Comparison of ENCODE assay signal across 9 mouse cellular contexts in the genomic region with DNA sequence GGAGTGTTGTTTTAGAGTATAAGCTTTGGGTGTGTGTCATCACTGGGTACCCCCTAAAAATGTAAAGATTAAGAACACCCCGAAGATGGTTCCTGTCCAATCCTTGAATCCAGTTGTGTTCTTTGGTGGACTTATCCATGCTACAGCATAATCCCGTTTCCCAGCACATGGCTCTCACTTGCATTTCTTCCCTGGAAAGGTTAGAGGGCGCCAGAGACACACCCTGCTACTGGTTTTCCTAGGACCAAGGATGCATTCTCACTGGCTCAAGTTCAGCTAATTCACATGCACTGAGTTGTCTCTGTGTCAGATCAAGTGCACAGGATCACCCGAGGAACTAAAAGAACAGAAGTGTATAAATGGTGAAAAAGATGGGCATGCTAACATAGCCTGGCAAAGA. TPM values are rescaled to one million over a fixed set of nuclear protein-coding genes. Genes with fewer than 3 reads are reported as not detected.
DNase-seq lines count a peak whose midpoint lies in the region; ATAC-seq and TF ChIP-seq lines count a peak whose summit lies in the region.
"Had no signal": no experiment of that assay in that cellular context is flagged by ENCODE, and none has a peak within 500 bp of the region (broad histone marks: within the 10 kb centered on the region; RNA-seq: fewer than 3 reads in every experiment).

No protein-coding gene starts in this region.

- WGBS in kidney, adult 2 months = 24% methylated on average over 4 of the region's 4 CpGs
- 22% methylated on average over 4 of the region's 4 CpGs for WGBS in liver, embryonic 14.5 days (ENCODE audit: insufficient replicate concordance)

- no peak overlapping the region for H3K4me3 ChIP-seq in kidney, adult 2 months (ENCODE audit: insufficient read depth, low read depth, low read length)
- no peak overlapping the region for H3K4me3 ChIP-seq in liver, embryonic 14.5 days (ENCODE audit: insufficient read depth in 1 of 2, low read depth in 2 of 2, low read length in 2 of 2)
- H3K4me3 ChIP-seq: neural tube, embryonic 12.5 days had no signal

- no peak overlapping the region for H3K27ac ChIP-seq in kidney, adult 2 months (ENCODE audit: insufficient read depth, low read depth, low read length)
- H3K27ac ChIP-seq in liver, embryonic 14.5 days = no peak overlapping the region
- H3K27ac ChIP-seq: neural tube, embryonic 12.5 days had no signal

- TF ChIP-seq CTCF in kidney, adult 2 months (conservative IDR thresholded peaks at IDR 0.05; ENCODE audit: insufficient read depth, insufficient read length, low read depth, low read length) = peak; percentile 81
- TF ChIP-seq CTCF in liver, embryonic 14.5 days (IDR thresholded peaks at IDR 0.05; ENCODE audit: low read depth) = peak; percentile 67

- no peak overlapping the region for H3K4me2 ChIP-seq in liver, embryonic 14.5 days (ENCODE audit: low read depth)
- H3K4me2 ChIP-seq: neural tube, embryonic 12.5 days had no signal

- H3K4me1 ChIP-seq in kidney, adult 2 months (ENCODE audit: control insufficient read depth, insufficient read depth, low read length) = no peaks in the 10 kb centered on the region
- H3K4me1 ChIP-seq in liver, embryonic 14.5 days (replicated peaks; ENCODE audit: control insufficient read depth in 2 of 2, insufficient read depth in 2 of 2, low read length in 1 of 2) = peaks cover 0 to 9% of the 10 kb centered on the region in 2 experiments; a peak in 2 of 4 replicates

- no peaks in the 10 kb centered on the region for H3K27me3 ChIP-seq in kidney, adult 2 months (replicated peaks; ENCODE audit: control insufficient read depth, insufficient read depth, low read length)
- H3K27me3 ChIP-seq in liver, embryonic 14.5 days (ENCODE audit: control insufficient read depth, insufficient read depth, low read length) = no peaks in the 10 kb centered on the region
- H3K27me3 ChIP-seq: neural tube, embryonic 12.5 days had no signal

- ATAC-seq in liver, embryonic 14.5 days (ENCODE audit: insufficient read depth) = no peak
- ATAC-seq in megakaryocyte-erythroid progenitor cell, adult 5-6 weeks (replicated peaks; ENCODE audit: low FRiP score, low TSS enrichment, poor library complexity, severe bottlenecking) = no peak

- peak; percentile 51 for DNase-seq in layer of hippocampus, adult 11-12 months (ENCODE audit: low spot score)
- DNase-seq in layer of hippocampus, postnatal 25 days (ENCODE audit: extremely low spot score in 1 of 2, low spot score in 1 of 2) = no peak
- peak; percentile 16 for DNase-seq in adrenal gland, postnatal 25 days
- peak; percentile 71 for DNase-seq in embryo, embryonic 10 days (ENCODE audit: low spot score)
- DNase-seq in kidney, adult 2 months = peak; percentile 44
- peak in 1 of 3 experiments; percentile 22 for DNase-seq in liver, embryonic 14.5 days (ENCODE audit: low read depth in 3 of 3, low spot score in 3 of 3)
- DNase-seq in spleen, postnatal 36 days (ENCODE audit: low spot score in 2 of 2) = no peak

- no peak for TF ChIP-seq EP300 in liver, embryonic 14.5 days (IDR thresholded peaks at IDR 0.05; ENCODE audit: low read depth)

- H3K36me3 ChIP-seq in kidney, adult 2 months (ENCODE audit: control insufficient read depth, insufficient read depth, low read length) = no peaks in the 10 kb centered on the region
- peaks cover 5% of the 10 kb centered on the region for H3K36me3 ChIP-seq in liver, embryonic 14.5 days (replicated peaks; ENCODE audit: control insufficient read depth, insufficient read depth, low read depth)

- H3K9me3 ChIP-seq in liver, embryonic 14.5 days (ENCODE audit: control insufficient read depth, low read length) = no peaks in the 10 kb centered on the region
- H3K9me3 ChIP-seq: neural tube, embryonic 12.5 days had no signal

- no peak for TF ChIP-seq POLR2A in kidney, adult 2 months (IDR thresholded peaks at IDR 0.05; ENCODE audit: low read depth, low read length)

- H3K9ac ChIP-seq in liver, embryonic 14.5 days (replicated peaks) = no peak overlapping the region
- H3K9ac ChIP-seq: neural tube, embryonic 12.5 days had no signal

RNA-seq across cellular contexts. Expression of a gene that starts 1.9 kb away (rescaled TPM):
- total RNA-seq in layer of hippocampus, postnatal 25 days (2021) = not detected
- total RNA-seq in adrenal gland, postnatal 25 days (2021) = 0.09 and 3.4 TPM in 2 replicates
- polyA plus RNA-seq in kidney, adult 2 months (2012; rRNA removed) = 0.22 and 0.26 TPM in 2 replicates
- polyA plus RNA-seq in liver, embryonic 14.5 days (2012; rRNA removed) = 1.5 and 2.1 TPM in 2 replicates
- polyA plus RNA-seq in liver, embryonic 14.5 days (2014; fragmentation: Nextera tagmentation; extraction: Ambion mirVana) = 4.7 and 5.6 TPM in 2 replicates
- not detected in 2 replicates for total RNA-seq in megakaryocyte-erythroid progenitor cell, adult 5-6 weeks (2014; fragmentation: Nextera tagmentation)
- total RNA-seq in megakaryocyte-erythroid progenitor cell, adult 5-6 weeks (2017) = not detected in 2 replicates

RNA-seq across cellular contexts. Expression of a gene that starts 33.4 kb away (rescaled TPM):
- total RNA-seq in layer of hippocampus, postnatal 25 days (2021) = 10 to 100 TPM; 45.8 to 59.9 TPM
- 63.8 and 66.3 TPM in 2 replicates for total RNA-seq in adrenal gland, postnatal 25 days (2021)
- 42.9 and 53.9 TPM in 2 replicates for polyA plus RNA-seq in kidney, adult 2 months (2012; rRNA removed)
- polyA plus RNA-seq in liver, embryonic 14.5 days (2012; rRNA removed) = 24.9 and 41.0 TPM in 2 replicates
- 63.4 and 65.8 TPM in 2 replicates for polyA plus RNA-seq in liver, embryonic 14.5 days (2014; fragmentation: Nextera tagmentation; extraction: Ambion mirVana)
- total RNA-seq in megakaryocyte-erythroid progenitor cell, adult 5-6 weeks (2014; fragmentation: Nextera tagmentation) = 139 and 192 TPM in 2 replicates
- 133 and 138 TPM in 2 replicates for total RNA-seq in megakaryocyte-erythroid progenitor cell, adult 5-6 weeks (2017)

RNA-seq across cellular contexts. Expression of a gene that starts 53.2 kb away (rescaled TPM):
- under 1 TPM; 0.32 to 0.40 TPM for total RNA-seq in layer of hippocampus, postnatal 25 days (2021)
- 0.86 TPM in 1 of 2 replicates, not detected in the other for total RNA-seq in adrenal gland, postnatal 25 days (2021)
- polyA plus RNA-seq in kidney, adult 2 months (2012; rRNA removed) = 3.1 and 3.3 TPM in 2 replicates
- 4.1 and 5.7 TPM in 2 replicates for polyA plus RNA-seq in liver, embryonic 14.5 days (2012; rRNA removed)
- polyA plus RNA-seq in liver, embryonic 14.5 days (2014; fragmentation: Nextera tagmentation; extraction: Ambion mirVana) = 9.7 and 10.1 TPM in 2 replicates
- total RNA-seq in megakaryocyte-erythroid progenitor cell, adult 5-6 weeks (2014; fragmentation: Nextera tagmentation) = not detected in 2 replicates
- total RNA-seq in megakaryocyte-erythroid progenitor cell, adult 5-6 weeks (2017) = not detected in 2 replicates
- polyA plus RNA-seq: neural tube, embryonic 12.5 days had no signal

RNA-seq across cellular contexts. Expression of a gene that starts 53.8 kb away (rescaled TPM):
- not detected for total RNA-seq in layer of hippocampus, postnatal 25 days (2021)
- total RNA-seq in adrenal gland, postnatal 25 days (2021) = not detected in 2 replicates
- polyA plus RNA-seq in kidney, adult 2 months (2012; rRNA removed) = 0.03 TPM in 1 of 2 replicates, not detected in the other
- 0.02 TPM in 1 of 2 replicates, not detected in the other for polyA plus RNA-seq in liver, embryonic 14.5 days (2012; rRNA removed)
- 0.09 and 0.15 TPM in 2 replicates for polyA plus RNA-seq in liver, embryonic 14.5 days (2014; fragmentation: Nextera tagmentation; extraction: Ambion mirVana)
- total RNA-seq in megakaryocyte-erythroid progenitor cell, adult 5-6 weeks (2014; fragmentation: Nextera tagmentation) = not detected in 2 replicates
- total RNA-seq in megakaryocyte-erythroid progenitor cell, adult 5-6 weeks (2017) = not detected in 2 replicates

Comparison
In these comparisons a context has a peak if more than half of its experiments do, and no peak if none do; other contexts are left out.
1. DNase-seq: peak in layer of hippocampus, adult 11-12 months (single experiment), adrenal gland, postnatal 25 days (single experiment), embryo, embryonic 10 days (single experiment) and kidney, adult 2 months (single experiment); none in layer of hippocampus, postnatal 25 days (0 of 2) and spleen, postnatal 36 days (0 of 2).